Mouse (Mus musculus): ENCODE results near the gene B230217C12Rik.
A peak's percentile ranks its signal among the peaks of the same experiment; 100 is the strongest.

B230217C12Rik gene

GRCm38 (mm10) chr11:97809235-97810121 is 31.1 kb upstream of the B230217C12Rik start:
- no peak for DNase-seq (ENCODE audit: low read depth, low spot score)

GRCm38 (mm10) chr11:97810356-97810755 is 30.2 kb upstream of the B230217C12Rik start:
- no peak for DNase-seq (ENCODE audit: low read depth, low spot score)

- no peak for DNase-seq (ENCODE audit: low read depth, low spot score)
Measured at GRCm38 (mm10) chr11:97810970-97811369, 29.6 kb upstream of the B230217C12Rik start.

- DNase-seq (ENCODE audit: low read depth, low spot score) = no peak
Measured at GRCm38 (mm10) chr11:97811569-97812362, 28.8 kb upstream of the B230217C12Rik start.

GRCm38 (mm10) chr11:97812491-97812921 is 28.1 kb upstream of the B230217C12Rik start:
- no peak for DNase-seq (ENCODE audit: low read depth, low spot score)

GRCm38 (mm10) chr11:97813085-97813484 is 27.5 kb upstream of the B230217C12Rik start:
- peak; percentile 67 for DNase-seq (ENCODE audit: low read depth, low spot score)

- DNase-seq (ENCODE audit: low read depth, low spot score) = no peak
Measured at GRCm38 (mm10) chr11:97813746-97814515, 26.6 kb upstream of the B230217C12Rik start.

GRCm38 (mm10) chr11:97815736-97816135 is 24.8 kb upstream of the B230217C12Rik start:
- peak; percentile 60 for DNase-seq (ENCODE audit: low read depth, low spot score)

GRCm38 (mm10) chr11:97816176-97816575 is 24.4 kb upstream of the B230217C12Rik start:
- DNase-seq (ENCODE audit: low read depth, low spot score) = no peak

GRCm38 (mm10) chr11:97816916-97817315 is 23.7 kb upstream of the B230217C12Rik start:
- DNase-seq (ENCODE audit: low read depth, low spot score) = no peak

GRCm38 (mm10) chr11:97817379-97817778 is 23.2 kb upstream of the B230217C12Rik start:
- DNase-seq (ENCODE audit: low read depth, low spot score) = peak; percentile 72

GRCm38 (mm10) chr11:97818003-97818402 is 22.6 kb upstream of the B230217C12Rik start:
- DNase-seq (ENCODE audit: low read depth, low spot score) = no peak

GRCm38 (mm10) chr11:97818571-97818970 is 22.0 kb upstream of the B230217C12Rik start:
- DNase-seq (ENCODE audit: low read depth, low spot score) = peak; percentile 55

- DNase-seq (ENCODE audit: low read depth, low spot score) = no peak
Measured at GRCm38 (mm10) chr11:97819102-97819501, 21.5 kb upstream of the B230217C12Rik start.

GRCm38 (mm10) chr11:97819923-97820322 is 20.7 kb upstream of the B230217C12Rik start:
- DNase-seq (ENCODE audit: low read depth, low spot score) = no peak

GRCm38 (mm10) chr11:97820840-97821239 is 19.7 kb upstream of the B230217C12Rik start:
- no peak for DNase-seq (ENCODE audit: low read depth, low spot score)

- no peak for DNase-seq (ENCODE audit: low read depth, low spot score)
Measured at GRCm38 (mm10) chr11:97821401-97822064, 19.0 kb upstream of the B230217C12Rik start.

- DNase-seq (ENCODE audit: low read depth, low spot score) = no peak
Measured at GRCm38 (mm10) chr11:97822840-97823603, 17.6 kb upstream of the B230217C12Rik start.

GRCm38 (mm10) chr11:97824168-97824567 is 16.4 kb upstream of the B230217C12Rik start:
- no peak for DNase-seq (ENCODE audit: low read depth, low spot score)

- DNase-seq (ENCODE audit: low read depth, low spot score) = no peak
Measured at GRCm38 (mm10) chr11:97824895-97825294, 15.7 kb upstream of the B230217C12Rik start.
